Mouse (Mus musculus) embryonic fibroblast, embryonic 13.5 days (primary cell): ENCODE data around the gene Slc41a2.

ENCODE experiments used
- CTCF ChIP-seq: IDR thresholded peaks from 2 replicates; pipeline ENCODE4 v1.5.1; 2011; ENCODE audit warnings: mild to moderate bottlenecking, control low read depth, low read length, moderate library complexity, borderline replicate concordance; ENCODE audit not compliant: insufficient read depth
- POLR2A ChIP-seq: IDR thresholded peaks from 2 replicates; pipeline ENCODE4 v1.6.1; 2011; ENCODE audit warnings: low read depth, mild to moderate bottlenecking, control low read depth, low read length, moderate library complexity

GRCm38 (mm10) chr10:83264056-83264455, 73.6 kb downstream of the Slc41a2 start:
- no peak for TF ChIP-seq CTCF
- TF ChIP-seq POLR2A: no peak
